29 mouse cellular contexts compared by ENCODE assay signal in genomic region chr10:3402284-3402683, GRCm38 (mm10). TPM values are rescaled to one million over a fixed set of nuclear protein-coding genes. Genes with fewer than 3 reads are reported as not detected.
DNase-seq lines count a peak whose midpoint lies in the region; ATAC-seq and TF ChIP-seq lines count a peak whose summit lies in the region.
"Had no signal": no experiment of that assay in that cellular context is flagged by ENCODE, and none has a peak within 500 bp of the region (broad histone marks: within the 10 kb centered on the region; RNA-seq: fewer than 3 reads in every experiment).

No protein-coding gene starts in this region.

- H3K9me3 ChIP-seq in heart, embryonic 15.5 days (replicated peaks) = no peaks in the 10 kb centered on the region
- H3K9me3 ChIP-seq: forebrain, embryonic 10.5 days; forebrain, embryonic 13.5 days; G1E; heart, embryonic 10.5 days; intestine, embryonic 15.5 days; kidney, embryonic 15.5 days had no signal

- no peaks in the 10 kb centered on the region; the same call in 1 of the 2 replicates for H3K36me3 ChIP-seq in heart, embryonic 15.5 days
- no peaks in the 10 kb centered on the region for H3K36me3 ChIP-seq in thymus, adult 2 months (ENCODE audit: control insufficient read depth, insufficient read depth, low read length)
- H3K36me3 ChIP-seq: forebrain, embryonic 10.5 days; G1E; heart, embryonic 10.5 days; intestine, embryonic 15.5 days; kidney, embryonic 15.5 days had no signal

- H3K4me2 ChIP-seq in heart, embryonic 15.5 days = no peak overlapping the region
- H3K4me2 ChIP-seq: forebrain, embryonic 13.5 days; hindbrain, embryonic 14.5 days; intestine, embryonic 15.5 days; kidney, embryonic 15.5 days had no signal

- peak; percentile 61 for DNase-seq in cerebellum, postnatal 10 days
- no peak for DNase-seq in cerebellum, adult 18-20 months
- no peak for DNase-seq in gastrocnemius, adult 2 months
- DNase-seq in gastrocnemius, adult 8-10 months (ENCODE audit: low spot score in 2 of 2) = no peak
- no peak for DNase-seq in heart, postnatal 10 days
- peak; percentile 49 for DNase-seq in brain, adult 2 months (ENCODE audit: low read depth, low spot score)
- no peak for DNase-seq in thymus, adult 2 months
- DNase-seq: adrenal gland, postnatal 10 days; adrenal gland, postnatal 36 days; B cell, adult 2 months; cerebellum, adult 11 months; embryo, embryonic 11 days; gastrocnemius, postnatal 14 days; heart, adult 18-20 months; kidney, adult 11 months; kidney, adult 8-10 months; kidney, postnatal 10 days had no signal

- no peaks in the 10 kb centered on the region for H3K27me3 ChIP-seq in heart, embryonic 15.5 days
- no peaks in the 10 kb centered on the region for H3K27me3 ChIP-seq in thymus, adult 2 months (ENCODE audit: control insufficient read depth, insufficient read depth, low read length)
- H3K27me3 ChIP-seq: CH12.LX; forebrain, embryonic 13.5 days; intestine, embryonic 15.5 days; kidney, embryonic 15.5 days; Patski had no signal

- H3K4me3 ChIP-seq in gastrocnemius, adult 2 months = no peak overlapping the region
- no peak overlapping the region for H3K4me3 ChIP-seq in heart, embryonic 15.5 days
- H3K4me3 ChIP-seq in thymus, adult 2 months (ENCODE audit: control insufficient read depth, insufficient read depth, low read length) = no peak overlapping the region
- H3K4me3 ChIP-seq: forebrain, embryonic 10.5 days; forebrain, embryonic 13.5 days; heart, embryonic 10.5 days; intestine, embryonic 15.5 days; kidney, embryonic 15.5 days had no signal

- H3K4me1 ChIP-seq in heart, embryonic 15.5 days (replicated peaks) = peaks cover 55% of the 10 kb centered on the region
- no peaks in the 10 kb centered on the region for H3K4me1 ChIP-seq in thymus, adult 2 months (replicated peaks; ENCODE audit: control insufficient read depth, insufficient read depth, low read length)
- H3K4me1 ChIP-seq: forebrain, embryonic 10.5 days; forebrain, embryonic 13.5 days; intestine, embryonic 15.5 days; kidney, embryonic 15.5 days had no signal

- TF ChIP-seq CTCF in gastrocnemius, adult 2 months (IDR thresholded peaks at IDR 0.05) = no peak
- TF ChIP-seq CTCF in thymus, adult 2 months (IDR thresholded peaks at IDR 0.05; ENCODE audit: borderline replicate concordance, control insufficient read depth, extremely low read depth, insufficient read depth, low read length, poor library complexity) = no peak

- intact Hi-C loops in gastrocnemius, adult 2 months (cut with DNase I) = no loop called here
- intact Hi-C loops in heart, postnatal 10 days (cut with DNase I) = no loop called here

- no peak for TF ChIP-seq POLR2A in thymus, adult 2 months (IDR thresholded peaks at IDR 0.05; ENCODE audit: control insufficient read depth, extremely low read depth, insufficient read depth, low read length, poor library complexity)

- peak overlapping the region; percentile 66 for H3K27ac ChIP-seq in gastrocnemius, adult 2 months
- 0 out of 2 replicates have a peak overlapping the region, but pooled peaks have one; percentile 49 for H3K27ac ChIP-seq in heart, embryonic 15.5 days
- no peak overlapping the region for H3K27ac ChIP-seq in thymus, adult 2 months (ENCODE audit: control insufficient read depth, insufficient read depth, low read length)
- H3K27ac ChIP-seq: forebrain, embryonic 10.5 days; forebrain, embryonic 13.5 days; heart, embryonic 10.5 days; hindbrain, embryonic 14.5 days; intestine, embryonic 15.5 days; kidney, embryonic 15.5 days had no signal

- H3K9ac ChIP-seq in heart, embryonic 15.5 days = no peak overlapping the region
- H3K9ac ChIP-seq: forebrain, embryonic 13.5 days; hindbrain, embryonic 14.5 days; intestine, embryonic 15.5 days; kidney, embryonic 15.5 days had no signal

- no peak for ATAC-seq in heart, embryonic 15.5 days (replicated peaks; ENCODE audit: insufficient number of reproducible peaks, insufficient read depth, low FRiP score, low read depth)
- ATAC-seq: forebrain, embryonic 13.5 days; forebrain, embryonic 16.5 days; intestine, embryonic 15.5 days; Patski had no signal

- WGBS in heart, embryonic 15.5 days = 64% methylated on average over 5 of the region's 5 CpGs
- 89% methylated on average over 5 of the region's 5 CpGs for WGBS in thymus, adult 2 months

RNA-seq across cellular contexts. Expression of gene Ppp1r14c, which starts 36.4 kb away (rescaled TPM):
- 10 to 100 TPM; 78.5 to 82.6 TPM for total RNA-seq in gastrocnemius, adult 2 months (2021)
- 10 to 100 TPM; 66.7 to 86.3 (median 77.8) TPM for total RNA-seq in gastrocnemius, adult 8-10 months (2022)
- 242 and 287 TPM in 2 replicates for polyA plus RNA-seq in heart, embryonic 15.5 days (2015; fragmentation: Nextera tagmentation; extraction: Ambion mirVana)
- 100 to 1,000 TPM; 252 to 325 TPM for total RNA-seq in heart, postnatal 10 days (2021)
- 0.36 and 2.3 TPM in 2 replicates for polyA plus RNA-seq in thymus, adult 2 months (2012; rRNA removed)
- total RNA-seq: CH12.LX; common myeloid progenitor, adult 5-6 weeks had no signal
- polyA plus RNA-seq: G1E had no signal

Comparison
In these comparisons a context has a peak if more than half of its experiments do, and no peak if none do; other contexts are left out.
1. DNase-seq: peak in cerebellum, postnatal 10 days (2 of 2) and brain, adult 2 months (single experiment); none in cerebellum, adult 18-20 months (0 of 2), gastrocnemius, adult 2 months (single experiment), gastrocnemius, adult 8-10 months (0 of 2), heart, postnatal 10 days (0 of 2) and thymus, adult 2 months (single experiment).